Mouse (Mus musculus) midbrain, embryonic 11.5 days (tissue): ENCODE data around the gene Clec4g. TPM values are rescaled to one million over a fixed set of nuclear protein-coding genes. Genes with fewer than 3 reads are reported as not detected.

Experiments used
- polyA plus RNA-seq: library from polyadenylated mRNA; unstranded; fragments of >200 nt; fragmentation: Nextera tagmentation; extraction: Ambion mirVana; gene quantifications from 2 replicates; pipeline ENCODE4 v1.2.1, GENCODE M21; 2014

The Clec4g gene
- polyA plus RNA-seq, 1 experiment from 2014 or later, result not detected

Other genes starting within 250 kb of the Clec4g start
- gene Tex45, start 249.8 kb downstream of the Clec4g start, polyA plus RNA-seq, result 0.23 TPM in 1 of 2 replicates, not detected in the other
- 30.2 and 31.3 TPM in 2 replicates for gene Zfp358, start 227.5 kb downstream of the Clec4g start, polyA plus RNA-seq
- gene Mcoln1, start 220.2 kb downstream of the Clec4g start, polyA plus RNA-seq, result 44.6 and 47.5 TPM in 2 replicates
- 15.6 and 15.8 TPM in 2 replicates for gene Pnpla6, start 205.3 kb downstream of the Clec4g start, polyA plus RNA-seq
- 6.3 and 8.1 TPM in 2 replicates for gene C330021F23Rik, start 152.7 kb downstream of the Clec4g start, polyA plus RNA-seq
- 11.3 and 11.9 TPM in 2 replicates for gene Camsap3, start 133.4 kb downstream of the Clec4g start, polyA plus RNA-seq
- gene Xab2, start 99.3 kb downstream of the Clec4g start, polyA plus RNA-seq, result 58.6 and 63.8 TPM in 2 replicates
- 96.9 and 113 TPM in 2 replicates for gene Pet100, start 99.1 kb downstream of the Clec4g start, polyA plus RNA-seq
- 0.23 TPM in 1 of 2 replicates, not detected in the other for gene Pcp2, start 95.1 kb downstream of the Clec4g start, polyA plus RNA-seq
- 16.7 and 18.1 TPM in 2 replicates for gene Stxbp2, start 89.7 kb downstream of the Clec4g start, polyA plus RNA-seq
- gene Retn, start 64.9 kb downstream of the Clec4g start, polyA plus RNA-seq, result 0.15 TPM in 1 of 2 replicates, not detected in the other
- gene Mcemp1, start 54.9 kb downstream of the Clec4g start, polyA plus RNA-seq, result 0.20 and 0.28 TPM in 2 replicates
- 5.4 and 6.8 TPM in 2 replicates for gene Fcor, start 48.3 kb downstream of the Clec4g start, polyA plus RNA-seq
- gene Trappc5, start 44.4 kb downstream of the Clec4g start, polyA plus RNA-seq, result 41.0 and 43.3 TPM in 2 replicates
- 0.11 and 0.27 TPM in 2 replicates for gene Fcer2a, start 26.5 kb downstream of the Clec4g start, polyA plus RNA-seq
- gene Cd209a, start 28.3 kb upstream of the Clec4g start, polyA plus RNA-seq, result not detected in 2 replicates
- not detected in 2 replicates for gene Cd209e, start 133.7 kb upstream of the Clec4g start, polyA plus RNA-seq
- gene Cd209d, start 157.9 kb upstream of the Clec4g start, polyA plus RNA-seq, result not detected in 2 replicates
- not detected in 2 replicates for gene Cd209b, start 206.2 kb upstream of the Clec4g start, polyA plus RNA-seq
- 0.40 and 0.56 TPM in 2 replicates for gene Cd209c, start 234.1 kb upstream of the Clec4g start, polyA plus RNA-seq